Mouse (Mus musculus): Measurements from ENCODE around the gene Spon2. TPM values are rescaled to one million over a fixed set of nuclear protein-coding genes. Genes with fewer than 3 reads are reported as not detected.

The Spon2 gene
- 3.7 and 5.0 TPM in 2 replicates for polyA plus RNA-seq (2015; fragmentation: Nextera tagmentation; extraction: Ambion mirVana)

DNA sequence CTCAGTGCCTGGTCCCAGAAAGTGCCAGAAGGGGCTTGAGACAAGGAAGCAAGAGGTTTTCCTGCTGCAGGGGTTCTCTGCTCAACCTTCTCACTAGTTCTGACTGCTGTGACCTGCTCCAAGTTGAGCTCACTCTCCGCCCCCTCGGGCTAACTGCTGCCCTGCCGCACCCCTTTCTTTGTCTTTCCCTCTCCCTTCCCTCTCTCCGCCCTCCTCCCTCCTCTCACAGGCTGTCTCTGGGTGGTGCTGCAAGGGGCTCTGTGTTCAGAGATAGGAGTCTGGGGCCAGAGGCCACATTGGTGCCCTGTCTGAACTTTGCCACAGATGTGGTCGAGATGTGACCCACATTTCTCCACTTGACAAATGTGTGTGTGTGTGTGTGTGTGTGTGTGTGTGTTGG is at the start of gene Spon2:
Gene Spon2 (minus strand): TSS at position 375 of the 400 bp plus-strand sequence.
- H3K27ac ChIP-seq (ENCODE audit: low read length): no peak within 1 kb of the TSS
- no peaks in the 10 kb centered on the region for H3K4me1 ChIP-seq (replicated peaks; ENCODE audit: control insufficient read depth, insufficient read depth, low read length)
- 21% methylated on average over 5 of the region's 5 CpGs for WGBS
- no peaks in the 10 kb centered on the region for H3K27me3 ChIP-seq (replicated peaks; ENCODE audit: control insufficient read depth, insufficient read depth, low read length)
- no peaks in the 10 kb centered on the region for H3K9me3 ChIP-seq (ENCODE audit: control insufficient read depth, low read length)
- H3K9ac ChIP-seq (replicated peaks; ENCODE audit: low read depth, low read length): no peak within 1 kb of the TSS
- H3K4me2 ChIP-seq (ENCODE audit: low read length): no peak within 1 kb of the TSS
- no peak for ATAC-seq
- no peaks in the 10 kb centered on the region for H3K36me3 ChIP-seq (ENCODE audit: control insufficient read depth, insufficient read depth)
- no peak within 1 kb of the TSS for H3K4me3 ChIP-seq (replicated peaks; ENCODE audit: low read length)

DNA sequence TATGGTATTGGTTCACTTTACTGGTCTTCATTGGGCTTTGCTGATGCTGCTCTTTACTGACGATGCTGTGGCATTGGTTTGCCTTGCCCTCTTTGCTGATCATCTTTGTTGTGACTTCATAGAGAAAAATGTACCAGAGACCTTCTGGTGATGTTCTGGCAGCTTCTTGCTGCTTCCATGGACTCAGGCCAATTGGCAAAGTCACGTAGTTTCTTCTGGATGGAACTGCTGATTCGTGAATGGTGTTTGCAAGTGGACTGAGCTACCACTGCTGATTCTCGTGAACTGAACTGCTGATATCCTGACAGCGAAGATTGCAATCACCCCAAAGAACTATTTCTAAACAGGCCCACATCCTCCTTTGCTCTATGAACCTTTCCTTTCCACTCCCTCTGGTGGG is 36.2 kb upstream of the Spon2 start:
- H3K36me3 ChIP-seq (ENCODE audit: control insufficient read depth, insufficient read depth): peaks cover 91% of the 10 kb centered on the region
- H3K9me3 ChIP-seq (ENCODE audit: control insufficient read depth, low read length): no peaks in the 10 kb centered on the region
- H3K9ac ChIP-seq (replicated peaks; ENCODE audit: low read depth, low read length): no peak overlapping the region
- no peak overlapping the region for H3K27ac ChIP-seq (ENCODE audit: low read length)
- ATAC-seq: no peak
- no peaks in the 10 kb centered on the region for H3K27me3 ChIP-seq (replicated peaks; ENCODE audit: control insufficient read depth, insufficient read depth, low read length)
- no peaks in the 10 kb centered on the region for H3K4me1 ChIP-seq (replicated peaks; ENCODE audit: control insufficient read depth, insufficient read depth, low read length)
- H3K4me2 ChIP-seq (ENCODE audit: low read length): no peak overlapping the region
- 72% methylated on average over 5 of the region's 5 CpGs for WGBS
- H3K4me3 ChIP-seq (replicated peaks; ENCODE audit: low read length): no peak overlapping the region

DNA sequence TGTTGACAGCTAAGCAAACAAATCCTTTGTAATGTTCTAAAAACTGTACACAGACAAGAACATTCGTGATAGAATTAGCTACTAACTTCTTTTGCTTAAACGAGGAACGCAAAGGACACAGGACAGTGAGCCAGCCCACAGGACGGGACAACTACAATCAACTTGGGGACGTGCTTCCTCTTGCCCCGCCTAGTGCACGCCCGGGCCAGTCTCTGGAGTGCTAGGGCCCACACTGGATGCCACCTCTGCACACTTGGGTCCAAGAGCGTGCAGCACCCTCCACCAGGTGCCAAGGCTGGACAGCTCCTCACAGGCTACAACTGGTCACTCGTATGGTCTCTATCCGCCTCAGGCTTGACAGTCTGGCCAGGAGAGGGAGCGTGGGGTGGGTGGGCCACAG is 29.9 kb upstream of the Spon2 start:
- no peak overlapping the region for H3K9ac ChIP-seq (replicated peaks; ENCODE audit: low read depth, low read length)
- no peak overlapping the region for H3K27ac ChIP-seq (ENCODE audit: low read length)
- H3K36me3 ChIP-seq (ENCODE audit: control insufficient read depth, insufficient read depth): peaks cover 52% of the 10 kb centered on the region
- H3K27me3 ChIP-seq (replicated peaks; ENCODE audit: control insufficient read depth, insufficient read depth, low read length): no peaks in the 10 kb centered on the region
- no peak overlapping the region for H3K4me3 ChIP-seq (replicated peaks; ENCODE audit: low read length)
- WGBS: 83% methylated on average over 12 of the region's 12 CpGs
- H3K4me1 ChIP-seq (replicated peaks; ENCODE audit: control insufficient read depth, insufficient read depth, low read length): no peaks in the 10 kb centered on the region; the same call in 1 of the 2 replicates
- H3K9me3 ChIP-seq (ENCODE audit: control insufficient read depth, low read length): no peaks in the 10 kb centered on the region
- no peak for ATAC-seq
- no peak overlapping the region for H3K4me2 ChIP-seq (ENCODE audit: low read length)

DNA sequence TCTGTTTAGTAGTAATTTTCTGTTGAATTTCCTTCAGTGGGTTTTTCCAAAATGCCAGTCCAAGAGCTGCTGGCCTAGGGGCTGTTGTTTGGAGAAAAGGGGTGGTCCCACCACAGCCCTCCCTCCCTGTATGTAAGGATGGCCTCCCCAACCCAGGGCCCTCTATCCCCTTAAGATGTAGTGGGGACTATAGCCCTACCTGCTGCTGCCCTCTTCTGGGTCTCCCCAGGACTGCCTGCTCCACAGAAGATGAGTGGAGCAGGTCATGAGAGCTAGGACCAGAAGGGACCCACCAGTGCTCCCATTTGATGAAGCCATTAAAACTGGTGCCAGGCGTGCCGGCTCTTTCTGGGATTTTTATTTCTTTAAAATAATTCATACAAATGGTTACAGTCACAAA is 29.1 kb upstream of the Spon2 start:
- H3K27ac ChIP-seq (ENCODE audit: low read length): no peak overlapping the region
- no peaks in the 10 kb centered on the region for H3K9me3 ChIP-seq (ENCODE audit: control insufficient read depth, low read length)
- no peak overlapping the region for H3K9ac ChIP-seq (replicated peaks; ENCODE audit: low read depth, low read length)
- H3K36me3 ChIP-seq (ENCODE audit: control insufficient read depth, insufficient read depth): peaks cover 49% of the 10 kb centered on the region
- 95% methylated on average over 2 of the region's 2 CpGs for WGBS
- H3K4me3 ChIP-seq (replicated peaks; ENCODE audit: low read length): no peak overlapping the region
- H3K27me3 ChIP-seq (replicated peaks; ENCODE audit: control insufficient read depth, insufficient read depth, low read length): no peaks in the 10 kb centered on the region
- H3K4me2 ChIP-seq (ENCODE audit: low read length): no peak overlapping the region
- no peaks in the 10 kb centered on the region; the same call in 1 of the 2 replicates for H3K4me1 ChIP-seq (replicated peaks; ENCODE audit: control insufficient read depth, insufficient read depth, low read length)
- no peak for ATAC-seq

DNA sequence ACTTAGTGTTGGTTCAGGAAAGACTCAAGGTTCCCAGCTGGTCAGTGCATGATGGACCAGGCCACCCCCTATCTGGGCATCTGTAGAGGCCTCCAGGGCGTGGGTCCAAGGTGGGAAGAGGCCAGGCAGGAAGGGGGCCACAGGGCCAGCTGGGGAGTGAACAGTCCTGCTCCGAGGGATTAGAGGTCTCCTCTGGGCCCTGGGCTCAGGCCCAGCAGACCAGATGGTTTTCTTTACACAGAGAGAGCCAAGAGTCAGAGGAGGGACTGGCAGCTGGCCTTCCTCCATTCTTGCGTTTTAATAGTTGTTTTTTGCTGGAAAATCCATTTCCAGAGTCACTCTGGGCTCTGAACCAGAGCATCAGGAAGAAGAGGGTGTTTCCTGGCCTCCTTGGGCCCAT is 27.4 kb upstream of the Spon2 start:
- Histone ChIP-seq H3K4me1 (replicated peaks; ENCODE audit: control insufficient read depth, insufficient read depth, low read length) (no peaks in the 10 kb centered on the region; the same call in 1 of the 2 replicates), H3K27ac (ENCODE audit: low read length) (no peak overlapping the region), H3K9ac (replicated peaks; ENCODE audit: low read depth, low read length) (no peak overlapping the region), H3K9me3 (ENCODE audit: control insufficient read depth, low read length) (no peaks in the 10 kb centered on the region), H3K4me2 (ENCODE audit: low read length) (no peak overlapping the region), H3K27me3 (replicated peaks; ENCODE audit: control insufficient read depth, insufficient read depth, low read length) (no peaks in the 10 kb centered on the region), H3K4me3 (replicated peaks; ENCODE audit: low read length) (no peak overlapping the region), H3K36me3 (ENCODE audit: control insufficient read depth, insufficient read depth) (peaks cover 37% of the 10 kb centered on the region)
- ATAC-seq: peak; percentile 51
- 66% methylated on average over 3 of the region's 3 CpGs for WGBS

DNA sequence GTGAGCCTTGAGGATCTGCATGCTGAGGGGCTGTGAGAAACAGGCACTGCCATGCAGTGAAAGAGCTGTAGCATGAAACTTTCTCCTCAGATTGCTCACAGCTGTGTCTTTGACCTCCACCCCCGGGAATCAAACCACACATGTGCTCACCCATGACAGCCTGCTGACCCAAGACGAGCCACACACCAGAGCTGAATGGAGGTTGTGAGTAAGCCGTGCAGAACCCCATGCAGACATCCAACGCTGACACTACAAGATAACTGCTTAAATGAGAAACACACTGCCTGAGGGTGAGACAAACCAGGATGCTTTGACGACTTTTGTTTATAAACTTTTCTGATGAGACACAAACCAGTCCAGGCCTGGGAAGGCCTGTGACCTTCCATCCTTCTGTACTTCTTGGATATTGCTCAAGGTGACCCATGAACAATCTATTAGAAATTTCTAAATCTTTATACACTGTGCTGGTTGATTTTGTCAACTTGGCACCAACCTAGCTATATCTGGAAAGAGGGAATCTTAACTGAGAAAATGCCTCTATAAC is 26.2 kb upstream of the Spon2 start:
- WGBS: 91% methylated on average over 5 of the region's 5 CpGs
- H3K36me3 ChIP-seq (ENCODE audit: control insufficient read depth, insufficient read depth): peaks cover 25% of the 10 kb centered on the region

DNA sequence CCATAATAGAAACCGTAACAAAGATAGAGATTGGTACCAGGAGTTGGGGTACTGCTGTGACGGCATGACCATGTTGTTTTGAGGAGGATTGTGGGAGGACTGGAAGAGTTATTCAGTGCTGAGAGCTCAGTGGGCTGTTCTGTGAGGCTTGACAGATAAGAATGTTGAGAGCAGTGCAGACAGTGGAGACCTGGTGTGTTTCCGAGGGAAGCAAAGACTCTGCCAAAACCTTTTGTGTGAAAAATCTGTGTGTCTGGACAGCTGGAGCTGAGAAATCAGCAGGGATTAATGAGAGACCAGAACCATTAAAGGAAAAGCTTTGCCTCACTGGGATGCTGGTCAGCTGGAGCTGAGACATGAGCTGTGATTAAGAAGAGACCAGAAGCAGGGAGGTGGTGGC is 21.7 kb upstream of the Spon2 start:
- H3K36me3 ChIP-seq (ENCODE audit: control insufficient read depth, insufficient read depth): 0 out of 2 replicates have a peak, but pooled peaks cover 3% of the 10 kb centered on the region
- no peak overlapping the region for H3K9ac ChIP-seq (replicated peaks; ENCODE audit: low read depth, low read length)
- no peak for ATAC-seq
- no peak overlapping the region for H3K27ac ChIP-seq (ENCODE audit: low read length)
- no peak overlapping the region for H3K4me2 ChIP-seq (ENCODE audit: low read length)
- no peaks in the 10 kb centered on the region for H3K9me3 ChIP-seq (ENCODE audit: control insufficient read depth, low read length)
- WGBS: 43% methylated on average over 3 of the region's 3 CpGs
- no peaks in the 10 kb centered on the region for H3K27me3 ChIP-seq (replicated peaks; ENCODE audit: control insufficient read depth, insufficient read depth, low read length)
- H3K4me3 ChIP-seq (replicated peaks; ENCODE audit: low read length): no peak overlapping the region
- H3K4me1 ChIP-seq (replicated peaks; ENCODE audit: control insufficient read depth, insufficient read depth, low read length): no peaks in the 10 kb centered on the region; the same call in 1 of the 2 replicates

More for the DNA sequence above, 26.2 kb upstream of the Spon2 start:
- no peaks in the 10 kb centered on the region for H3K9me3 ChIP-seq (ENCODE audit: control insufficient read depth, low read length)
- no peak overlapping the region for H3K4me2 ChIP-seq (ENCODE audit: low read length)
- no peak for ATAC-seq
- no peaks in the 10 kb centered on the region; the same call in 1 of the 2 replicates for H3K4me1 ChIP-seq (replicated peaks; ENCODE audit: control insufficient read depth, insufficient read depth, low read length)
- H3K27ac ChIP-seq (ENCODE audit: low read length): no peak overlapping the region
- no peak overlapping the region for H3K4me3 ChIP-seq (replicated peaks; ENCODE audit: low read length)
- H3K9ac ChIP-seq (replicated peaks; ENCODE audit: low read depth, low read length): no peak overlapping the region
- no peaks in the 10 kb centered on the region for H3K27me3 ChIP-seq (replicated peaks; ENCODE audit: control insufficient read depth, insufficient read depth, low read length)

DNA sequence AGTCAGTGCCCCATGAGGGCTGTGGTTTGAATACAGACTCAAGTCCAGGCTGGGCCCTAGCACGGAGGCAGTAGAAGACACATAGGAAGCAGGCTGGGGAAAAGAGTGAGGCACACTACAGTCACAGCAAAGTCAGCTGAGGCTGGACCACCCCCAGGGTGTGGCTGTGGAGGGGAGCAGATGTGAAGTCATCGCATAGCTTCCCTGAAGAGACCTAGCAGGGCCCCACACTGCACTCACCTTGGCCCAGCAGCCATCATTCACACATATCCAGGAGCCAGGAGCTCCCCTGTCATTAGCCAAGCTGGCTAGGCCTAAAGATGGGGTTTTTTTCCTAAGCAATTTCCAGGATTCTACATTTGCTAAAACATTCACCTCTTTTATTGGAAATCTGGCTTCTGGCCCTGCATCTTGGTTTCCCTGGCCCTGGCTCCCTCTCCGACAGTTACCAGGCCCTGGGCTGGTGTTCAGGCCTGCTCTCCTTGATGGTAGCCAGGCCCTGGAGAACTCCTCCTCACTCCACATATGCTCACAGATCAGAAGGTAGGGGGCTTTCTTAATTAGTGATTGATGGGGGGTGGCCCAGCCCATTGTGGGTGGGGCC is 21.0 kb upstream of the Spon2 start:
- Histone ChIP-seq H3K4me2 (ENCODE audit: low read length) (no peak overlapping the region), H3K27me3 (replicated peaks; ENCODE audit: control insufficient read depth, insufficient read depth, low read length) (no peaks in the 10 kb centered on the region), H3K9ac (replicated peaks; ENCODE audit: low read depth, low read length) (no peak overlapping the region), H3K4me3 (replicated peaks; ENCODE audit: low read length) (no peak overlapping the region), H3K36me3 (ENCODE audit: control insufficient read depth, insufficient read depth) (0 out of 2 replicates have a peak, but pooled peaks cover 3% of the 10 kb centered on the region), H3K4me1 (replicated peaks; ENCODE audit: control insufficient read depth, insufficient read depth, low read length) (no peaks in the 10 kb centered on the region; the same call in 1 of the 2 replicates), H3K27ac (ENCODE audit: low read length) (no peak overlapping the region), H3K9me3 (ENCODE audit: control insufficient read depth, low read length) (no peaks in the 10 kb centered on the region)
- 77% methylated on average over 3 of the region's 3 CpGs for WGBS
- ATAC-seq: 0 out of 2 replicates have a peak, but pooled peaks have one; percentile 22

DNA sequence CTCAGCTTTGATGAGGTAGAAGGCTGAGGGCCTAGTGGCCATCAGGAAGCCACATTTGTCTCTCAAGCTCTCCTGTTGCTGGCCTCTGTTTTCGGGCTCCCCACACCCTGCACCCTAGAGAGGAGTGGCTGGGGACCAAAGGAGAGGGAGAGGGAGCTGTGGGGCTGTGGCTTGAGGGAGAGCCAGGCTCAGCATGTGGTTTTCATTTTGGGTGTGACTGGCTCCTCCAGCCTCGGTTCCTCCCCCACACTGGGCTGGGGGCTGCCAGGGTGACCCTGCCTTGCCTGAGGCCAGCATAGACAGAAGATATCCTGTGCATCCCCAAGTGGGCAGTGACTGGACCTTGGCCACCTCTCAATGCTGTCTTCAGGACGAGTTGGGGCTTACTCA is 20.0 kb upstream of the Spon2 start:
- H3K27me3 ChIP-seq (replicated peaks; ENCODE audit: control insufficient read depth, insufficient read depth, low read length): no peaks in the 10 kb centered on the region
- no peak for ATAC-seq
- H3K9me3 ChIP-seq (ENCODE audit: control insufficient read depth, low read length): no peaks in the 10 kb centered on the region
- H3K4me1 ChIP-seq (replicated peaks; ENCODE audit: control insufficient read depth, insufficient read depth, low read length): no peaks in the 10 kb centered on the region; the same call in 1 of the 2 replicates
- WGBS: 64% methylated on average over 3 of the region's 3 CpGs
- H3K27ac ChIP-seq (ENCODE audit: low read length): no peak overlapping the region
- H3K36me3 ChIP-seq (ENCODE audit: control insufficient read depth, insufficient read depth): 0 out of 2 replicates have a peak, but pooled peaks cover 3% of the 10 kb centered on the region
- H3K4me2 ChIP-seq (ENCODE audit: low read length): no peak overlapping the region
- H3K9ac ChIP-seq (replicated peaks; ENCODE audit: low read depth, low read length): no peak overlapping the region
- no peak overlapping the region for H3K4me3 ChIP-seq (replicated peaks; ENCODE audit: low read length)

All from forebrain, embryonic 16.5 days (tissue).